Mouse (Mus musculus): ENCODE data around the gene Cep83. TPM values are rescaled to one million over a fixed set of nuclear protein-coding genes. Genes with fewer than 3 reads are reported as not detected.

Cep83 gene
- total and polyA plus RNA-seq, 3 experiments: 23.9 to 231 (median 25.9) TPM

GRCm38 (mm10) chr10:94794666-94795244 lies 106.3 kb downstream of the Cep83 start:
- no peaks in the 10 kb centered on the region for H3K27me3 ChIP-seq (ENCODE audit: control insufficient read depth in 1 of 2, insufficient read depth in 2 of 2, low read length in 2 of 2)
- no peak overlapping the region for H3K27ac ChIP-seq (ENCODE audit: control insufficient read depth, low read depth, low read length)
- no peak for TF ChIP-seq RAD21 (IDR thresholded peaks at IDR 0.05; ENCODE audit: low read depth, low read length)
- TF ChIP-seq JUND (IDR thresholded peaks at IDR 0.05; ENCODE audit: low read depth, low read length): no peak
- TF ChIP-seq USF2 (IDR thresholded peaks at IDR 0.05; ENCODE audit: borderline replicate concordance in 1 of 2, insufficient read depth in 1 of 2, low read depth in 1 of 2, low read length in 2 of 2): no peak
- H3K4me3 ChIP-seq (ENCODE audit: control insufficient read depth in 1 of 2, insufficient read depth in 1 of 2, low read depth in 2 of 2, low read length in 2 of 2): no peak overlapping the region
- H3K36me3 ChIP-seq (ENCODE audit: control insufficient read depth in 1 of 2, insufficient read depth in 2 of 2, low read length in 2 of 2): peaks cover 2 to 33% of the 10 kb centered on the region in 2 experiments; a peak in 2 of 4 replicates
- no peaks in the 10 kb centered on the region for H3K79me2 ChIP-seq (ENCODE audit: control insufficient read depth, insufficient read depth, low read length, poor library complexity)
- no peak overlapping the region for H3K9ac ChIP-seq (ENCODE audit: control insufficient read depth, low read depth, low read length, poor library complexity, severe bottlenecking)
- H3K9me3 ChIP-seq (replicated peaks; ENCODE audit: insufficient read depth, low read length): no peaks in the 10 kb centered on the region
- DNase-seq (ENCODE audit: low read depth, low spot score): peak; percentile 16
- no peaks in the 10 kb centered on the region for H3K4me1 ChIP-seq (ENCODE audit: control insufficient read depth in 1 of 2, insufficient read depth in 2 of 2, low read length in 2 of 2)

GRCm38 (mm10) chr10:94798128-94798527 lies 109.7 kb downstream of the Cep83 start:
- Histone ChIP-seq H3K4me3 (ENCODE audit: control insufficient read depth in 1 of 2, insufficient read depth in 1 of 2, low read depth in 2 of 2, low read length in 2 of 2) (no peak overlapping the region), H3K4me1 (ENCODE audit: control insufficient read depth in 1 of 2, insufficient read depth in 2 of 2, low read length in 2 of 2) (peaks cover 2 to 18% of the 10 kb centered on the region in 2 experiments; a peak in 3 of 4 replicates), H3K9me3 (replicated peaks; ENCODE audit: insufficient read depth, low read length) (no peaks in the 10 kb centered on the region), H3K36me3 (ENCODE audit: control insufficient read depth in 1 of 2, insufficient read depth in 2 of 2, low read length in 2 of 2) (peaks cover 14 to 16% of the 10 kb centered on the region in 2 experiments), H3K9ac (ENCODE audit: control insufficient read depth, low read depth, low read length, poor library complexity, severe bottlenecking) (no peak overlapping the region), H3K27me3 (ENCODE audit: control insufficient read depth in 1 of 2, insufficient read depth in 2 of 2, low read length in 2 of 2) (no peaks in the 10 kb centered on the region), H3K27ac (ENCODE audit: control insufficient read depth, low read depth, low read length) (no peak overlapping the region), H3K79me2 (ENCODE audit: control insufficient read depth, insufficient read depth, low read length, poor library complexity) (no peaks in the 10 kb centered on the region)
- DNase-seq (ENCODE audit: low read depth, low spot score): no peak
- no peak for TF ChIP-seq MYC (IDR thresholded peaks at IDR 0.05; ENCODE audit: low read depth, low read length)
- no peak for TF ChIP-seq HCFC1 (IDR thresholded peaks at IDR 0.05; ENCODE audit: low read depth, low read length)
- no peak for TF ChIP-seq TBP (IDR thresholded peaks at IDR 0.05; ENCODE audit: low read depth, low read length)
- TF ChIP-seq TCF12 (IDR thresholded peaks at IDR 0.05; ENCODE audit: low read depth, low read length): no peak
- no peak for TF ChIP-seq CHD1 (IDR thresholded peaks at IDR 0.05; ENCODE audit: low read depth, low read length)
- no peak for TF ChIP-seq POLR2AphosphoS2 (IDR thresholded peaks at IDR 0.05; ENCODE audit: low read length)
- TF ChIP-seq KAT2A (conservative IDR thresholded peaks at IDR 0.05; ENCODE audit: low read depth, low read length): no peak
- no peak for TF ChIP-seq BHLHE40 (IDR thresholded peaks at IDR 0.05; ENCODE audit: borderline replicate concordance, low read depth, low read length)
- no peak for TF ChIP-seq ZMIZ1 (IDR thresholded peaks at IDR 0.05; ENCODE audit: low read depth, low read length)
- no peak for TF ChIP-seq ETS1 (IDR thresholded peaks at IDR 0.05; ENCODE audit: low read depth, low read length)
- TF ChIP-seq MYB (IDR thresholded peaks at IDR 0.05; ENCODE audit: low read depth, low read length): no peak
- no peak for TF ChIP-seq RAD21 (IDR thresholded peaks at IDR 0.05; ENCODE audit: low read depth, low read length)
- no peak for TF ChIP-seq CHD2 (IDR thresholded peaks at IDR 0.05; ENCODE audit: low read length)
- TF ChIP-seq SIN3A (IDR thresholded peaks at IDR 0.05; ENCODE audit: low read length): no peak
- no peak for TF ChIP-seq USF2 (IDR thresholded peaks at IDR 0.05; ENCODE audit: borderline replicate concordance in 1 of 2, insufficient read depth in 1 of 2, low read depth in 1 of 2, low read length in 2 of 2)
- TF ChIP-seq UBTF (IDR thresholded peaks at IDR 0.05; ENCODE audit: borderline replicate concordance, insufficient read depth, low read depth, low read length): no peak
- TF ChIP-seq ZNF384 (IDR thresholded peaks at IDR 0.05; ENCODE audit: low read depth, low read length): no peak
- TF ChIP-seq MAFK (IDR thresholded peaks at IDR 0.05; ENCODE audit: borderline replicate concordance, low read depth, low read length): no peak
- no peak for TF ChIP-seq USF1 (IDR thresholded peaks at IDR 0.05; ENCODE audit: low read depth, low read length)

Measured in MEL (cell line).